Mouse (Mus musculus): ENCODE measurements around the gene Higd2a. TPM values are rescaled to one million over a fixed set of nuclear protein-coding genes. Genes with fewer than 3 reads are reported as not detected.

The Higd2a gene
- total RNA-seq, 2 experiments from 2014 or later = 156 to 168 TPM

DNA sequence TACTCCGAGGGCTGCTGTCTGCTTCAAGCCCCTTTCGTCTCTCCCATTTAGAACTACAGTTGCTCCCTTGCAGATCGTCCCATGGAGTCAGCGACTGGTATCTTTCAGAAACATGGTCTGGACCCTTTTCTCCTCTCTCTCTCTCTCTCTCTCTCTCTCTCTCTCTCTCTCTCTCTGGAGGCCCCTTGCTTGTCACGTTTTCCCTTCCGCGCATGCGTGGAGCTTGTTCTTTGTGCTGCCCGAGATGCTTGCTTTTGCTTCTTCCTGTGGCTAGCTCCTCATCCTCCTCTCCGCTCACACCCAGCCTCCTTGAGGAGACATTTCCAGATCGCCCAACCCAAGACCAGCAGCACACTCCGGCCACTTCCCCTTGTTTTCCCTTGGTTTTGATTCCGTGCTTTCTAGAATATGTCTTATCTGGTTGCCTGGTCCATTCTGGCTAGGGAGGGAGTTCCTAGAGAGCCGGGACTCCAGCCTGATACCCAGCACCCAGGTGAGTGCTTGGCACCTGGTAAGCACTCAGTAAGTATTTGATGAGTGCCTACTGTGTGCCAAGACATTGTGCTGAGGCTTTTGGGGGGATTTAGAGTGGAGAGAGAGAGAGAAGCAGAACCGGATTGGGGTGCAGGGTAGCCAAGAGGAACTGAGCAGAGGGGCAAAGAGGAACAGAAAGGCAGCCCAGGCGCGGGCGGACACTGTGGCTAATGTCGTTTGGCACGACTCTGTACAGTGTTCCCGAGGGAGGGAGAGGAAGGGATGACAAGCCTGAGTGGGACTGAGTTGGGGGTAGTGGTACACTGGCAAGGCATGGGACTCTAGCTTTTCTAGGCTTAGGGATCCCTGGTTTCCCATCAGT lies 12.1 kb upstream of the Higd2a start:
- no peak for DNase-seq (ENCODE audit: extremely low spot score in 1 of 2, low spot score in 2 of 2)
- intact Hi-C loops (cut with DNase I) = no loop called here

DNA sequence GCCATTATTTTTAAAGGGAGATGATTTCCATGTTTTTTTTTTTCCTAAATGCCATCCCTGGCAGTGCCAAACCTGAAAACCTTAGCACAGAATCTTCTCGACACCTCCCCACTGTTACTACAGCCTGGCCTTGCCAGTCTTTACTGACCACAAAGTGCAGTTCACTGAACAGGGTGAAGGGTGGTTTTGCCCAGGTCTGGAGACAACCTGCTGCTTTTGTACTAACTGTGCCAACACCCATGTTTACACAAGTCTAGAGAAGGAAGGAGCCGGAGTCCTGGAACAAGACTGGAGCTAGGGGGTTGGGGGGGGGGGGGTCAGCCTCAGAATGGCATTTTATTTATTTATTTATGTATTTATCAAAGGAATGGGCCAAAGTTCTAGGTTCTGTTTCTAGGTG lies 8.6 kb upstream of the Higd2a start:
- intact Hi-C loops (cut with DNase I) = no loop called here
- DNase-seq (ENCODE audit: extremely low spot score in 1 of 2, low spot score in 2 of 2) = no peak

DNA sequence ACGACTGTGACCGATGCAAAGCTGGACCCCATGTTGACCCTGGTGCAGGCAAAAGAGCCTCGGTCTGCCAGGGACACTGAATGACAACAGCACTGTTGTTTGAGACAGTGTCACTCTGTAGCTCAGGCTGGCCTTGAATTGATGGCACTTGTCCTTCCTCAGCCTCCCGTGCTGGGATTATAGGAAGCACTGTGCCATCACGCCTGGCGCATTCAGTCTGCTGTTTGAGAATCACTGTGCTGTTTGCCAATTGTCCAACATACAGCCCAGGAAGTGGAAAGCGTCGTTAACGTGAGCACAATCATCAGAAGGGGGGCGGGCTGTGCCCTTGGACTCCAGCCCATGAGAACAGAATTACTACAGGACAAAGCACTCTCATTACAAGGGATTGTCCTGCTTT lies 7.9 kb upstream of the Higd2a start:
- DNase-seq (ENCODE audit: extremely low spot score in 1 of 2, low spot score in 2 of 2) = no peak
- intact Hi-C loops (cut with DNase I) = no loop called here

DNA sequence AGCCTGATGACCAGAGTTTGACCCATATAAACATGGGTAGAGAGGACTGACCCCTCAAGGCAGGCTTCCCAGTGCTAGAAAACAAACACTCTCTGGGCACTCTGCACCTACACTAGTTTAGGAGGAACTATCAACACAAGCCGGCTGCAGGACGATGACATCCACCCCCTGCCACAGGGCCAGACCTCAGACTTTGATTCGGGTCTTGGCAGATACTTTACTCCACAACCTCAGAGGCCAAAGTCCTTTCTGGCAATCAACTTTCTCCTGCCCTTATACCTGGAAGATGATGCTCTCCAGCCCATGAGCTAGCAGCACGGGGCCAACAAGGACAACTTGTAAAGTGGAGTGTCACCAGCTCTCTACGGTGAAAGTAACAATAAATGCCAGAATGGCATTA lies 7.1 kb upstream of the Higd2a start:
- no peak for DNase-seq (ENCODE audit: extremely low spot score in 1 of 2, low spot score in 2 of 2)
- intact Hi-C loops (cut with DNase I) = no loop called here

DNA sequence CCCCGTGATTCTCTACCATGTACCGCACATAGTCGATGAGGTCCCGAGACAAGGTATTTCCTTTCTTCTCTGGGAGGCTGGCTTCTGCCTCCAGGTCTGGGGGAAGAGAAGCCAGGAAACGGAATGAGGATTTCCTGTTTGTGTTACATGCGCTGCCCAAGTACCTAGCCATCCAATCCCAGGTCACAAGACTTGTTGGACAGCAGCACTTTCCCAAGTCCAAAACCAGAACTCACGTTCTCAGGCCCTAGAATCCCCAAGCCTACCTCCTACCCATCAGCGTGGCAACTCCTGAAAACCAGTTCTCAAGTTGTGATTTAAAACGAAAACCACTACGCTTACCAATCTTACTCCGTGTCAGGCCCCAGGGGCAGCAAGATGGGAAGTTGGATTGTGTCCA lies 4.2 kb upstream of the Higd2a start:
- no peak for DNase-seq (ENCODE audit: extremely low spot score in 1 of 2, low spot score in 2 of 2)
- intact Hi-C loops (cut with DNase I) = no loop called here

DNA sequence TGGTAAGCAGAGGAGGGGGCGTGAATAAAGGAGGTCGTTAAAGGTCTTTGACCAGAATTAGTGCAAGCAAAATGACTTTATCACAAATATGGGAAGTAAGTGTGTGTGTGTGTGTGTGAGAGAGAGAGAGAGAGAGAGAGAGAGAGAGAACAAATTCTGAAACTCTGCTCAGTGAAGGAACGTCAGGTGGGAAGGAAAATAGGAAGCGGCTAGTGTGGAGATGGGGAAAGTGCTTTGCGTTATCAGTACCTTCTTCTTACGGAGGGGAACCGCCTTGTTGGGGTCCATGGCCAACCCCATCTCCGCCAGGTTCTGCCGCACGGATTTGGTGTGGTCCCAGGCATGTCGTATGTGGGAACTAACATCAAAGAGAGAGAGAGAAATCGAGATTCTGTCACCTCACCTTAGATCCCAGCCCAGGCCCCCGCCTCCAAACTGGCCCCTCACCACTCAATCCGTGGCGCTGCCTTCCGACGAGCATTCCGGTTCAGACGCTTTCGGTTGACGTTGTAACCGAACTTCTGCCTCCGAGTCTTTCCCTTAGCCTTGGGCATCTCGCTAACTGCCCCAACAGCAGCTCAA lies 502 bp upstream of the Higd2a start:
- no peak for DNase-seq (ENCODE audit: extremely low spot score in 1 of 2, low spot score in 2 of 2)
- intact Hi-C loops (cut with DNase I) = no loop called here

DNA sequence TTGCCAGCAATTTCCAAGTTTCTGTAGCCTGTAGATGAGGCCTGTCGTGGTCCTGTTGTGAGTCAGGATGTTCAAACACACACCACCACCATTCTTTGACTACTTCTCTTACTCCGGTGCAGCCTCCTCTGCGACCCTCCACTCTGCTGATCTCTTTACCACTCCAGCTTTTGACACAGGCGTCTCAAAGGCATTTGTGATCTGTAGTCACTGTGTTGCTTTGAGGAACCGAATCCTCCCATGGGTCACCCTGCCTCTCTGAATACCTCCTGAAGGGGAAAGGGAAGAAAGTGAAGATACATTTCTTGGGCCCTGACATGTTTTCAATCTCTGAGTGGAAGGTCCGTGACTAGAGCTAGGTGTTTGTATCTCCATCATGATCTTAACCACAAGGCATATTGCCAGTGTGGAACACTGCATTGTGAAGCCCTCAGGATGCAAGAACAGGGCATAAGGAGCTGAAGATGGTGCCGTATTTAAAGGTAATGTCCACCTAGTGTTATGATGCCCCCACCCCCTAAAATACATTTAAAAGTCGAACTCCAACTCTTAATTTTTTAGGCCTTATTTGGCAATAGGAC lies 1.9 kb downstream of the Higd2a start:
- intact Hi-C loops (cut with DNase I) = no loop called here
- DNase-seq (ENCODE audit: extremely low spot score in 1 of 2, low spot score in 2 of 2) = no peak

DNA sequence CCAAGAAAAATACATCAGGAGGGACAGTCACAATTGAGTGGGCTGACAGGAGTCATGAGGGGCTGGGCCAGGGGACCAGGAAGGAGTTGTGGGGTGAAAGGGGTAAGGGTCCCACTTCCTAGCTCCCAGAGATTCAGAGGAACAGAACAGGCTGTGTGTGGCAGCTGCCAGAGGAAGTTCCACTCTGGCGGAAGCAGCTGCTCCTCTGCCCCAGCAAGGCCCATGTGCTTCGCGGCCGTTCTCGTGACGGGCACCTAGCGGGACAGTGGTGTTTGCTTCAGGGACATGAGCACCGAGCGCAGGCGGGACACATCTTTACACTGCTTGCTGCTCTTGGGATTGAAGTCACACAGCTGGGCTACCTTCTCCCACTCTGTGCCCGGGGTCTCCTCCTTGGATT lies 3.6 kb downstream of the Higd2a start:
- DNase-seq (ENCODE audit: extremely low spot score in 1 of 2, low spot score in 2 of 2) = peak in 1 of 2 experiments; percentile 61
- intact Hi-C loops (cut with DNase I) = no loop called here

- intact Hi-C loops (cut with DNase I) = no loop called here
- no peak for DNase-seq (ENCODE audit: extremely low spot score in 1 of 2, low spot score in 2 of 2)
Measured at GRCm38 (mm10) chr13:54596107-54596690, 6.2 kb downstream of the Higd2a start.

- DNase-seq (ENCODE audit: extremely low spot score in 1 of 2, low spot score in 2 of 2) = no peak
- intact Hi-C loops (cut with DNase I) = no loop called here
Measured at GRCm38 (mm10) chr13:54596870-54597269, 6.9 kb downstream of the Higd2a start.

GRCm38 (mm10) chr13:54598622-54599143 lies 8.7 kb downstream of the Higd2a start:
- no peak for DNase-seq (ENCODE audit: extremely low spot score in 1 of 2, low spot score in 2 of 2)
- intact Hi-C loops (cut with DNase I) = no loop called here

DNA sequence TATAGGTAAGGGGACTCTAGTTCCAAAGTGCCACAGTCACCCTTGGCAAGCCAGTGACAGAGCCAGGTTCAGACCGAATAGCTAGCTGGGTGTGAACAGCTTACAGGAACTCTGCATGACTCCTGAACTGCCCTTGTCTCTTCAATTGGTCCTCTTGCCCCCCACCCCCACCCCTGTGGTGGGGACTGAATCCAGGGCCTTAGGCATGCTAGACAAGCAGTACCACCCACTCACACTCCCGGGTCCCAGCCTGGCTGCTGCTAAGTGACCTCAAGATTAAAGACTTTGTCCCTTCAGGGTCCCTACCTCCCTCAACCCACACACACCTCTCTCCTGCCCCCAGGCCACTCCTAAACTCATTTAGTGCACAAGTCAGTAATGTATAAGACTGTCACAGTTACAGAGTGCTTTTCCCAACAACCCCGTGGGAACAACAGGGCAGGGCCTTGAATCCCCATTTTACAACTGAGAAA lies 12.7 kb downstream of the Higd2a start:
- intact Hi-C loops (cut with DNase I) = no loop called here
- no peak for DNase-seq (ENCODE audit: extremely low spot score in 1 of 2, low spot score in 2 of 2)

GRCm38 (mm10) chr13:54603501-54603900 lies 13.5 kb downstream of the Higd2a start:
- no peak for DNase-seq (ENCODE audit: extremely low spot score in 1 of 2, low spot score in 2 of 2)
- intact Hi-C loops (cut with DNase I) = no loop called here

DNA sequence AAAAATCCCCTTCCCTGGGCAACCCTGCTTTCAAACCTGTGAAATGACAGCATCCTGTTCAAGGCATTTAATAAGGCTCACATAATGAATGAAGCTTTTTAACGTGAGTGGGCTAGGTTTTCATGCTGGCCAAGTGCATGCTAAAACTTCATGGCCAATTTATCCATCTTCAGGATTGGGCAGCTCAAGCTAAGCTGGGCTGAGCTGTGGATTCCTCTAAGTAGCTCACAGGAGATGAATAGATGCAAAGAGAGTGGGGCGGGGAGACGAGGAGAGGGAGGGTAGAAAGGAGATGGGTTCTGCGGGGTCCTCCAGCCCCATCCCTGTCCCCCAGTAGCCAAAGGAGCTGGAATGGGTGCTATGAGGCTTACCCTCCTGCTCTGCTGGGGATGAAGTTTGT lies 14.2 kb downstream of the Higd2a start:
- no peak for DNase-seq (ENCODE audit: extremely low spot score in 1 of 2, low spot score in 2 of 2)
- intact Hi-C loops (cut with DNase I) = no loop called here

- intact Hi-C loops (cut with DNase I) = no loop called here
- DNase-seq (ENCODE audit: extremely low spot score in 1 of 2, low spot score in 2 of 2) = no peak
Measured at GRCm38 (mm10) chr13:54605426-54605825, 15.4 kb downstream of the Higd2a start.

DNA sequence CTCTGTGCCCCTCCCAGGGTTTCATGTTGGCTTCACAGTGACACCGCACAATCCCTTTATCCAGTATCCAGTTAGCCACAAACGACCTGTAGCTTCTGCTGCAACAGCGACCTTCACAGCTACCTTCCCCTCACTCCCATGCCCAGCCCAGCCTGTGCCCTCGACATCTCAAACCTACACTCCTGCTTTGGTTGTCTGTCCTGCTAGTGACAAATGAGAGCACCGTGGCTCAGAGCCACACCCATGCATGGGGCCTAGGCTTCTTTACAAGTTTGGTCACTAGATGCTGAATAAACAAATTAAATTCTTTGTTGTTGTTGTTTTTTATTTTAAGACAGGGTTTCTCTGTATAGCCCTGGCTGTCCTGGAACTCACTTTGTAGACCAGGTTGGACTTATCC lies 17.2 kb downstream of the Higd2a start:
- intact Hi-C loops (cut with DNase I) = no loop called here
- DNase-seq (ENCODE audit: extremely low spot score in 1 of 2, low spot score in 2 of 2) = no peak

DNA sequence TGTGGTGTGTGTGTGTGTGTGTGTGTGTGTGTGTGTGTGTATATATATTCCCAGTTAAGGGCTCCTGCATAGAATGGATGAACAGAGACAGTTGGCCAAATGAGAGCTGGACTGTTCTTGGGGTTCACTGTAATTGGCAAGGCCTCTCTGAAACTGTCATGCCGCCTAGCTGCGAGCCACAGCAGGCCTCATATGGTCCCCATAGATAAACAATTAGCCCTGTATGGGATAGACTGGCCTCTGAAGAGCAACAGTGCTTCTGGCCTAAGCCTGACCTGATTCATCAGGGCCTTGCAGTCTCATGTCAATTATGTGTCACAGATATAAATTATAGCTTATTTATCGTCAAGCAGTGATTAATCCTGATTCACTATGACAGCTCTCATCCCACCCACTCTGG lies 18.0 kb downstream of the Higd2a start:
- no peak for DNase-seq (ENCODE audit: extremely low spot score in 1 of 2, low spot score in 2 of 2)
- intact Hi-C loops (cut with DNase I) = no loop called here

DNA sequence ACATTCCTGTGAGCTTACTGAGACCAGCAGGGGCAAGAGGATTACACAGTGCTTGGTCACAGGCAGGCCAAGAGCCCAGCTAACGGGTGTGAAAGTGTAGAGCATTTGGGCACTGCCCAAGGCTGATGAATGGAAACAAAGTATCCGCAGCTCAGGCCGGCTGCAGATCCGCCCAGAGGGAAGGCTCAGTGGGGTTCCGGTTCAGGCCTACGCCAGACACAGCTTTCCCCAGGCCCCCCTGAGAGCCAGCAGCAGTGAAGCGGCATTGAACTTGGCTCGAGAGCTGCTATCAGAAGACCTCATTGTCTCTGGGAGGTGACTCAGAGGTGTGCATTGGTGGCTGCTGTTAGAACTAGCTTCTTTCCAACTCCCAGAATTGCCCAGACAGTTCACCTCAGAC lies 18.7 kb downstream of the Higd2a start:
- peak in 1 of 2 experiments; percentile 66 for DNase-seq (ENCODE audit: extremely low spot score in 1 of 2, low spot score in 2 of 2)
- intact Hi-C loops (cut with DNase I) = no loop called here

DNA sequence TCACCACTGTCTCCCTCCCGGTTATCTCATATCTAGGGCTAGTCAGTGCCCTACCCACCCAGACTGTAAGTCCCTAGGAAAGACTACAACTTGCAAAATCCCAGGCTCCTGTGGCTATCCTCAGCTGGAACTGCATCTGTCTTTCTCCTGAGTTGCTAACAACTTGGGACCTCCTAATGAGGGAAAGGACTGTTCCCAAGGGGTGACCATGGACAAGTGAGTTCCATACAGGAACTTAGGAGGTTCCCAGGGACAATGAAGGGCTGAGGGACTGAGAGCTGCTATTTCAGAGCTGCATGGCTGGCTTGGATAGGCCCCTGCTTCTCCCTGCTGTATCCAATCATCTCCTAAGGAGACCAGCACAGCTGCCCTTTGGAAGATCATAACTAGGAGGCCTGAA lies 19.3 kb downstream of the Higd2a start:
- intact Hi-C loops (cut with DNase I) = no loop called here

DNA sequence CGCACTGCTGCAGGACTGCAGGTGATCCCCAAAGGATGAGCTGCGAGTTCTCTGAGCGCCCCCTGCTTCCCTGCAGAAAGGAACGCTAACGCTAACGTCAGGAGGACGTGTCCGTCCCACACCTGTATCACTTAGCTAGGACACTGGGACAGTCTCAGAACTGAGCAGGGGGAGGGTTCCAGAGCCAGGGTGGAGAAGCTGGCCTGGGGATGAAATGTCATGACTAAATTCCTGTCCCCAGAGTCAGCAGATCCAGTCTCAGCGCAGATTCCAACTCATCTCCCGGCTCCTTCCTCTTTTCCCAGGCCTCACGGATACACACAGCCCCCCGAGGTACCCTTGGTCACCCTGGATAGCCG lies 20.6 kb downstream of the Higd2a start:
- intact Hi-C loops (cut with DNase I) = no loop called here
- no peak for DNase-seq (ENCODE audit: extremely low spot score in 1 of 2, low spot score in 2 of 2)

More for the DNA sequence above, 19.3 kb downstream of the Higd2a start:
- no peak for DNase-seq (ENCODE audit: extremely low spot score in 1 of 2, low spot score in 2 of 2)
